ENCODE assay signal across 8 mouse cellular contexts in the genomic region with DNA sequence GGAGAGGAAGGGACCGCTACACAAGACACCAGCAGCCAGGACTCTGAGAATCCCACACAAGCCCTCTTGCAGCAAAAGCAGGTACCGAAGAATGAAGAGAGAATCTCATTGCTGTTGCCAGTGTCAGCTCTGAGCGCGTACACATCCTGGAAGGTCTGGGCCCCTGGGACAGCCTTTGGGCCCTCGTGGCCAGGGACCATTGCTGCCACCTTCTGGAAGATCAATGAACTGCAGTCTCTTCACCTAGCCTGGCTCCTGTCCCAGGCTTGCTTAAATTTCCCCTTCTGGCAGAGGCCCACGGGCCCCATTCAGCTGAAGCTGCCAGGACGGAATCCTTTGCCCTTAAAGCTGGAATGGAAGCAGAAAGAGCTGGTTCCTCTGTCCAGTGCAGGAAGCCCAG. TPM values are rescaled to one million over a fixed set of nuclear protein-coding genes. Genes with fewer than 3 reads are reported as not detected.
DNase-seq lines count a peak whose midpoint lies in the region; ATAC-seq lines count a peak whose summit lies in the region.

No protein-coding gene starts in this region.

- H3K36me3 ChIP-seq in liver, embryonic 12.5 days = peaks cover 43% of the 10 kb centered on the region
- H3K36me3 ChIP-seq in neural tube, embryonic 13.5 days = peaks cover 43% of the 10 kb centered on the region

- H3K27ac ChIP-seq in liver, embryonic 12.5 days = no peak overlapping the region
- no peak overlapping the region for H3K27ac ChIP-seq in neural tube, embryonic 13.5 days (replicated peaks)

- 40% methylated on average over 7 of the region's 7 CpGs for WGBS in liver, embryonic 12.5 days (ENCODE audit: insufficient replicate concordance)
- 26% methylated on average over 7 of the region's 7 CpGs for WGBS in neural tube, embryonic 13.5 days

- H3K4me3 ChIP-seq in liver, embryonic 12.5 days = no peak overlapping the region
- no peak overlapping the region for H3K4me3 ChIP-seq in neural tube, embryonic 13.5 days

- DNase-seq in B cell, adult 2 months = peak; percentile 80 to 82
- peak; percentile 41 for DNase-seq in MEL-GATA-1-ER (ENCODE audit: extremely low read depth, low read depth)
- DNase-seq in cerebellum, postnatal 14 days = peak; percentile 84 to 85
- DNase-seq in gastrocnemius, postnatal 10 days = peak; percentile 77
- peak; percentile 69 for DNase-seq in kidney, adult 11 months
- peak; percentile 80 for DNase-seq in urinary bladder, postnatal 14 days (ENCODE audit: low spot score)

- no peak overlapping the region for H3K9ac ChIP-seq in liver, embryonic 12.5 days
- no peak overlapping the region for H3K9ac ChIP-seq in neural tube, embryonic 13.5 days

- no peak overlapping the region for H3K4me2 ChIP-seq in liver, embryonic 12.5 days
- no peak overlapping the region for H3K4me2 ChIP-seq in neural tube, embryonic 13.5 days

- 0 out of 2 replicates have a peak, but pooled peaks have one; percentile 35 for ATAC-seq in liver, embryonic 12.5 days
- ATAC-seq in neural tube, embryonic 13.5 days (ENCODE audit: low read depth) = peak; percentile 37; the same call in 1 of the 2 replicates

- H3K4me1 ChIP-seq in liver, embryonic 12.5 days = peaks cover 9% of the 10 kb centered on the region
- H3K4me1 ChIP-seq in neural tube, embryonic 13.5 days (replicated peaks) = peaks cover 35% of the 10 kb centered on the region

- H3K9me3 ChIP-seq in liver, embryonic 12.5 days (replicated peaks) = no peaks in the 10 kb centered on the region
- H3K9me3 ChIP-seq in neural tube, embryonic 13.5 days = no peaks in the 10 kb centered on the region

- H3K27me3 ChIP-seq in liver, embryonic 12.5 days (replicated peaks) = no peaks in the 10 kb centered on the region
- no peaks in the 10 kb centered on the region for H3K27me3 ChIP-seq in neural tube, embryonic 13.5 days

RNA-seq across cellular contexts. Expression of gene Nynrin, which starts 10.0 kb away (rescaled TPM):
- 10 to 100 TPM in 1 of 2 experiments, 1 to 10 TPM in 1; 9.3 to 15.3 TPM for total RNA-seq in gastrocnemius, postnatal 10 days (2021)
- polyA plus RNA-seq in liver, embryonic 12.5 days (2016; fragmentation: Nextera tagmentation; extraction: Ambion mirVana) = 7.0 and 8.2 TPM in 2 replicates
- 11.8 and 12.7 TPM in 2 replicates for polyA plus RNA-seq in neural tube, embryonic 13.5 days (2015; fragmentation: Nextera tagmentation; extraction: Ambion mirVana)

RNA-seq across cellular contexts. Expression of gene Cbln3, which starts 20.4 kb away (rescaled TPM):
- under 1 TPM; 0.16 to 0.29 TPM for total RNA-seq in gastrocnemius, postnatal 10 days (2021)
- 0.25 TPM in 2 replicates for polyA plus RNA-seq in liver, embryonic 12.5 days (2016; fragmentation: Nextera tagmentation; extraction: Ambion mirVana)
- 0.19 and 0.25 TPM in 2 replicates for polyA plus RNA-seq in neural tube, embryonic 13.5 days (2015; fragmentation: Nextera tagmentation; extraction: Ambion mirVana)

RNA-seq across cellular contexts. Expression of gene Khnyn, which starts 21.0 kb away (rescaled TPM):
- total RNA-seq in gastrocnemius, postnatal 10 days (2021) = 10 to 100 TPM in 1 of 2 experiments, 1 to 10 TPM in 1; 8.0 to 11.6 TPM
- 12.8 and 13.0 TPM in 2 replicates for polyA plus RNA-seq in liver, embryonic 12.5 days (2016; fragmentation: Nextera tagmentation; extraction: Ambion mirVana)
- polyA plus RNA-seq in neural tube, embryonic 13.5 days (2015; fragmentation: Nextera tagmentation; extraction: Ambion mirVana) = 10.5 and 11.1 TPM in 2 replicates

RNA-seq across cellular contexts. Expression of gene Sdr39u1, which starts 36.3 kb away (rescaled TPM):
- total RNA-seq in gastrocnemius, postnatal 10 days (2021) = 10 to 100 TPM; 73.3 to 82.4 TPM
- 14.0 and 15.3 TPM in 2 replicates for polyA plus RNA-seq in liver, embryonic 12.5 days (2016; fragmentation: Nextera tagmentation; extraction: Ambion mirVana)
- polyA plus RNA-seq in neural tube, embryonic 13.5 days (2015; fragmentation: Nextera tagmentation; extraction: Ambion mirVana) = 105 and 109 TPM in 2 replicates

RNA-seq across cellular contexts. Expression of gene Nfatc4, which starts 40.8 kb away (rescaled TPM):
- total RNA-seq in gastrocnemius, postnatal 10 days (2021) = 10 to 100 TPM in 1 of 2 experiments, 1 to 10 TPM in 1; 9.3 to 14.8 TPM
- polyA plus RNA-seq in liver, embryonic 12.5 days (2016; fragmentation: Nextera tagmentation; extraction: Ambion mirVana) = 3.3 and 5.3 TPM in 2 replicates
- 12.2 and 14.2 TPM in 2 replicates for polyA plus RNA-seq in neural tube, embryonic 13.5 days (2015; fragmentation: Nextera tagmentation; extraction: Ambion mirVana)
